Mouse (Mus musculus) neural tube, embryonic 10.5 days (tissue): ENCODE measurements around the gene Kank2.
"Not testable (repeated sequence)": the region's sequence is repeated elsewhere in the genome, so short reads cannot be mapped to it uniquely, and the experiment has no call there.

Experiments
- DNase-seq: peaks from one replicate; pipeline ENCODE4 v3.0.0-alpha.2; 2017; ENCODE audit warnings: low spot score; ENCODE audit errors: extremely low spot score

The Kank2 gene

DNA sequence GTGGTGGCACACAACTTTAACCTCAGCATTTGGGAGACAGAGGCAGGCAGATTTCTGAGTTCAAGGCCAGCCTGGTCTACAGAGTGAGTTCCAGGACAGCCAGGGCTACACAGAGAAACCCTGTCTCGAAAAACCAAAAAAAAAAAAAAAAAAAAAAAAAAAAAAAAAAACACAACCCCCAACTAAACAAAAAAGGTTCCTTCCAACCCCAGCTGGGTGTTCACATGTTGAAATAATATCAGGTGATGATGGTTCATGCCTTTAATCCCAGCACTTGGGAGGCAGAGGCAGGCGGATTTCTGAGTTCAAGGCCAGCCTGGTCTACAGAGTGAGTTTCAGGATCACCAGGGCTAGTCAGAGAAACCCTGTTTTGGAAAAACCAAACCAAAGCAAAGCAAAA lies 12.2 kb downstream of the Kank2 start:
- not testable (repeated sequence) for DNase-seq

DNA sequence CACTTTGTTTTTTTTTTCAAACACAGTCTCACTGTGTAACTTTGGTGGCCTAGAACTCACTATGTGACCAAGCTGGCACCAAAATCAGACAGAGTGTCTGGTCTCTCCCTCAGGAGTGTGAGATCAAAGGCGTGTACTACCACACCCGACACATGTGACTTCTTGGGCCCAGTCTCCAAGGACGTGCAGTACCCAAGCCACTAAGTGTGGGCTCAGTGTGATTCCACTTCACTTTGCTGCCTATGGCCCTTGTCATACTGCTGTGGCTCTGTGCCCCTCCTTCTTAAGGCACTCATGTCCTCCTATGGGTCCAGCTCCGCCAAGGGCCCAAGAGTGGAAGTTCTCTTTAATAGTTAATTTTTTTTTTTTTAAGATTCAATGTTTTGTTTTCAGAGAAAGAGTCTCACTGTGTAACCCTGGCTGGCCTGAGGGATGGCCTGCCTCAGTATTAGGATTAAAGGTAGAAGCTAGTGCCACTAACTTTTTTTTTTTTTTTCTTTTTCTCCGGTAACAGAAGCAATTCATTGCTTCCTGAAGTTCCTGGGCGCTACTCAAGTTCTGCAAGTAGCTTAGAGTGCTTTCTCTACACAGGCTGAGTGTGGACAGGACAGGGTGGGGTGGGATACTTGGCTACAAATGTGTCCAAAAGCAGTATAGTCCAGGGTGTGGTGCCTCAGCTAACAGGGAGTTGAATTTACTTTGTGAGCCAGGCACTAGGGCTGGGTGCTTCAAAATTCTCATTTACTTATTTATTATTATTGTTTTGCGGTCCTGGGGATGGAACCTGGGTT lies 13.8 kb downstream of the Kank2 start:
- DNase-seq = no peak

GRCm38 (mm10) chr9:21781657-21782468 lies 16.7 kb downstream of the Kank2 start:
- DNase-seq = no peak

DNA sequence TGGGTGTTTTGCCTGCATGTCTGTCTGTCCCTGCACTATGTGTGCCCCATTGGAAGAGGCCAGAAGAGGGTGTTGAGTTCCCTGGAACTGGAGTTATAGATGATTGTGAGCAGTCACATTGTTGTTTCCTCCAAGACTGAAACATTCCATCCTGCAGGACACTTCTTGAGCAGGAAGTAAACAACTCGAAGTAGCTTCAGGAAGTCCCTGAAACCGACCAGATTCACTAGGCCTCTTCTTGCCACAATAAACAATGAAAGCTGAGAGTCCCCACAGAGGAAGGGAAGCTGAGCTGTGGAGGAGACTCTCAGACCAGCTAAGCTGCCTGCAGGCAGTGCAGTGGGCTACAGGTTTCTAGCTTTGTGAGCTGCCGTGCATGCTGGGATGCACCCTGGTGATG lies 20.8 kb downstream of the Kank2 start:
- DNase-seq = no peak

DNA sequence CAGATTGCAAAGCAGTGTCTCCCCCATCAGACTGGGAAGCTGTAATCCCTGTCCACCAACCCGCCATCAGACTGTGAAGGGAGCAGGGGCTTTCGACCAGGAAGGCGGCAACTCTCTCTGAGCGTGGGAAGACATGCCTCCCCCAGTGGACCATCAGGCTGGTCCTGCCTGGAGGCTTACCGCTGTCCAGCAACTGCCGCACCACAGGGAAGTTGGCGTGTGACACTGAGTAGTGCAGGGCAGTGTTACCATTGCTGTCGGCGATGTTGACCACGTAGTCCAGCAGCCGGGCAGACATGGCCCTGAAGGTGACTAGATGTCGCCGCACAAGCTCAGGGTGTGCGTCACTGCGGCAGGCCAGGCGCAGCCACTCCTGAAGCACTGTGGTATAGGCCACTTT lies 24.2 kb downstream of the Kank2 start:
- DNase-seq = no peak

GRCm38 (mm10) chr9:21773396-21773795 lies 25.1 kb downstream of the Kank2 start:
- DNase-seq = not testable (repeated sequence)

- DNase-seq = no peak
Observed at GRCm38 (mm10) chr9:21769558-21770183, 28.9 kb downstream of the Kank2 start.

DNA sequence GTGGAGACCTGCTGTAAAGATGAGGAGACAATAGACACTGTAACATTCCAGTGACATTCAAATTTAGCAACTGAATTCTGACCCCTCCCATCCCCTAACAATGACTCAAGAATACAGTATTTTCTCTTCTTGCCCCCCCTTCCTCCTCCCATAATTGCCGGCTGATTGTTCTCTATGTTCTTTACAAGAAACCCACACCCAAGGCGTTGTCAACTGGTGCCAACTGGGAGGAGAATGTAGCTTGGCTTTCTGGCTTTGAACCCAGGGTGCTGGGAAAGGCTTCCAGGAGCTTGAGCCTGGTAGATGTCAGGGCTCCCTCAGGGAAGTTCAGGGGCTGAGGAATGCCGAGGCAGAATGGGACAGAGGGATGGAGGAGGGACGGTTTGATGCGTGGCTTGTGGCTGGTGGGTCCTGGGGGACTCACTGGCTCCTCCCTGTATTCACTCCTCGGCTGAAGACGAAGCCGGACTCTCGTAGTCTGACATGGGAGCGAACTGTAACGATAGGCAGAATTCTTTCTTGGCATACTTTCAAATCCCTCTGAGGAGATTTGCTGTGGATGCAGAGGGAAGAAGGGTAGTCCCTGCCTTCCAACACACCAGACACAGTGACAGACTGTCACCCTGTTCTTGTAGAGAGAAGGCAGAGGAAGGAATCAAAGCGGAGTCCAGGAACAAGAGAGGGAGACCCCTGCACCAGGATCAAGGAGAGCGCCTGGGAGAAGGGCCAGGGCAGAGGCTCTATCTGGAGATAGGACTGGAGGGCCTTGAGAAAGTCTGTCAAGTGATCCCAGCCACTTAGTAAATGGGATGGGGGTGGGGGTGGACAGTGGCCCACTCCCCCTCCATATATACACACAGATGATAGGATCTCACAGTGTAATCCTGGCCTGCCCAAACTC lies 29.8 kb downstream of the Kank2 start:
- DNase-seq = no peak

GRCm38 (mm10) chr9:21767896-21768295 lies 30.6 kb downstream of the Kank2 start:
- no peak for DNase-seq

GRCm38 (mm10) chr9:21764084-21764999 lies 34.2 kb downstream of the Kank2 start:
- no peak for DNase-seq

DNA sequence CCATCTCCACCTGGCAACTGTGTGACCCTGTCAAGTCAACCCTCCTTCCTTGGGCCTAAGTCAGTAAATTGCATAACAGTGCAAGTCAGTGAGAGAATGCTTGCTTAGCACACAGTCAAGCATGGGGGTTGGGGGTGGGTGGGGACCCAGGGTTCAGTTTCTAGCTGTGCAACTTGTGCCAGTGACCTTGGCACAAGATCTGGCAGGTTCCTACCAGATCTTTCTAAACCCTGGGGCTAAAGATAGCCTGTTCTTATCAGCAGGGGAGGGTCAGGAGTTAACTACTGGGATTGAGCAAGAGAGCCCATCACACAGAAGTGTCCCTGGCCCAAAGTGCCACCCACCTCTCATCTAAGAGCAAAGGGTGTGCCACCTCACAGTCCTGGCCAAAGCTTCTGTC lies 36.4 kb downstream of the Kank2 start:
- no peak for DNase-seq

DNA sequence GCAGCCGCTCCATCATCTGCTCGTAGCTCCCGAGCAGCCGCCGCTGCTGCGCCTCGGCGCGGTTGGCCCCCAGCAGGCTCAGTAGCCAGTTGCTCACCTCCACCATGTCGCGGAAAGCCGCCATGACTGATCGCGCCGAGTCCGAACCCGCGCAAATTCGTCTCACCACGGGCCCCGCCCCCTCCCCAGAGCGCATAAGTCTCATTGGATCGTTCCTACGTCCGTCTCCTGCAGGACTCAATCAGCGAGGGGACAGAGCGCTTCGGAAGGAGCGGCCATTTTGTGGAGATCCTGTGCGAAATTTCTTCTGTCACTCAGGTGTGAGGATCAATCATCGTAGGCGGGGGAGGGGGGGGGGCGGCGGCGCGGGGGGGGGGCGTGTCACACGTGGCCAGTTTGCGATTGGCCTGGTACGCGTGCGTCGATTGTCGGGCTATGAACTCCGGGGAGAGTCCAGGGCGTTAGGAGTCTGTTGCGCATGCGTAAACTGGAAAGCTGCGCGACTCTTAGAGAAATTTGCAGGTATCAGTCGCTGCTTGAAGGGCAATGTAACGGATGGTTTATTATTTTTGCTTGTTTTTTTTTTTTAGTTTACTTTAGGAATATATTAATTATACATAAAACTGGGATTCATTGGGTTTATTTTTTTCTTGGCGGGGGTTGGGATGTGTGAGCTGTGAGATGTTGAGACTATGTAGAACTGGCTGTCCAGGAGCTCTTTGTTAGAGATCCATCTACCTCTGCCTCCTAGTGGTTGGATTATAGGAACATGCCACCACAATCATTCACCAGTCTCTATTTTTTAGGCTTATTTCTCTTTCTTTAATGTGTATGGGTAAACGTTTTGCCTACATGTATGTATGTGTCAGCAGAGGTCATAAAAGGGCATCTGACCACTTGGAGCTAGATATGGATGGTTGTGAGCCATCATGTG lies 38.1 kb downstream of the Kank2 start, which contains the start of gene Spc24:
Gene Spc24, minus strand, starts transcription at position 149 of the 934 bp plus-strand sequence.
- DNase-seq = peak; percentile 97

GRCm38 (mm10) chr9:21759718-21760117 lies 38.8 kb downstream of the Kank2 start:
- DNase-seq = no peak

GRCm38 (mm10) chr9:21758576-21759529 lies 39.7 kb downstream of the Kank2 start:
- DNase-seq = no peak

DNA sequence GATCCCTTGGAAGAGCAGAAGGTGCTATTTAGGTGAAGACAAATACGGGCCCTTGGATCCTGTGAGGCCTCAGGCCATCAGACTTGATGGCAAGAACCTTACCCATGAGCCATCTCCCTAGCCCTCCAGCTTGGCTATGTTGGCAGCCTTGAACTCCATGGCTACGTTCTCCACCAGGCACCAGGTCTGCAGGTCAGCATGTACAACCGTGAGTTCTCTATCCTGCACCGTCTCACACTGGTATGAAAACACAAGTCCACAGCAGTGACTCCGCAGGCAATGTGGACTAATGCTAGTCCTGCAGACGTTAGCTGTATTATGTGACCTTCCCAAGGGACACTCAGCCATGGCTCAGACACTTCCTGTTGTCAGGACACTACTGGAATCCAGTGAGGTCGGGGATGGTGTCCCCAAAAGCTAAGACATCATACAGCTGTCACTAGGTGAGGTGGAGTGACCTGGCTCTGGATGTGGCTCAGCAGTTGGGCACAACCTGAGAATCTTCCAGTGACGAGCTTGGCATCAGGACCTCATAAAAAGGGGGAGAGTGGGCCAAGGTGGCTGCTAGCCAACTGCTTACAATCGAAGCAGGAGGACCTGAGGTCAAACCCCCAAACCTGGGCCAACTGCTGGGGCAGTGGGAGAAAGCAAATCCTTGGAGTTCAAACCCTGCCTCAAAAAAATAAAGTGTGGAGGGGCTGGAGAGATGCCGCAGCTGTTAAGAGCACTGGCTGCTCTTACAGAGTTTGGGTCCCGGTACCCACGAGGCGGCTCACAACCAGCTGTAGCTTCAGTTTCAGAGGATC lies 43.8 kb downstream of the Kank2 start:
- DNase-seq = no peak

- DNase-seq = no peak
Observed at GRCm38 (mm10) chr9:21754003-21754402, 44.5 kb downstream of the Kank2 start.

DNA sequence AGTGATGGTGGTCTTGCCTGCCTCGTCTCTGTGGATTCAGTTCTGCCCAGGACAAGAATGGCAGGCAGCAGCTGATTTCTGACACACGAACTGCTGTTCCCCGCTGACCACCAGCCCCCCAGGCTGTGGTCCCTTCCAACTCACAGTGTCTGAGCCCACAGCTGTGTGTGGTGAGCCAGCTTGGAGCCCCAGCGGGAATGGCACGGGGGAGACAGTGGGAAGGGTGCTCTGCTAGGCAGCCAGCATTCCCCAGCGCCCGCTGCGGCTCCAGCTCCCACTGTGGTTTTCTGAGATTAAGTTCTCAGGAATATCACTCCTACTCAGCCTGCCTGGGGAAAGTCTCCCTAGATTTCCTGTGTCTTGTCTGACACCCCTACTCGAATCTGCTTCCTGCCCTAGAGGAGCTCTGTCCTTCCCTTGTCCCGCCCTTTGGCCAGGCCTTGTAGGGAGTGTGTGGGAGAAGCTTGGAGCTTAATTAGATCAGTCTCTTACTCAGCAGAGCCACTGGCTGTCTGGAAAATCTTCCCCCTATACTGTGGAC lies 46.2 kb downstream of the Kank2 start:
- no peak for DNase-seq
